Mouse (Mus musculus): ENCODE results near the gene Adamtsl4.

Gene Adamtsl4

GRCm38 (mm10) chr3:95632648-95633588 is 54.8 kb downstream of the Adamtsl4 start:
- no peak for DNase-seq (ENCODE audit: low spot score)

- DNase-seq (ENCODE audit: low spot score) = no peak
Observed at GRCm38 (mm10) chr3:95631304-95631703, 56.4 kb downstream of the Adamtsl4 start.

GRCm38 (mm10) chr3:95630856-95631255 is 56.9 kb downstream of the Adamtsl4 start:
- DNase-seq (ENCODE audit: low spot score) = no peak

GRCm38 (mm10) chr3:95629755-95630154 is 58.0 kb downstream of the Adamtsl4 start:
- DNase-seq (ENCODE audit: low spot score) = no peak

GRCm38 (mm10) chr3:95627763-95628162 is 60.0 kb downstream of the Adamtsl4 start:
- DNase-seq (ENCODE audit: low spot score) = no peak
